Mouse (Mus musculus) erythroblast, embryonic 14.5 days (primary cell): ENCODE measurements around the gene Atf6b.

Experiments
- GATA1 ChIP-seq: IDR thresholded peaks from 2 replicates; pipeline ENCODE4 v1.6.1; 2012; ENCODE audit warnings: low read length, inconsistent platforms, mixed read lengths
- TAL1 ChIP-seq: IDR thresholded peaks from 3 replicates; pipeline ENCODE4 v1.6.1; 2012; ENCODE audit warnings: low read length, inconsistent platforms, mixed read lengths

- no peak for TF ChIP-seq GATA1
- no peak for TF ChIP-seq TAL1
These were observed 13.4 kb downstream of the Atf6b start for GRCm38 (mm10) chr17:34660259-34660820.
